Mouse (Mus musculus) cerebellum, adult 18-20 months (tissue): ENCODE results near the gene Boc.

ENCODE experiments used
- DNase-seq, 2 experiments: peaks; one replicate each; pipeline ENCODE4 v3.0.0; 2021

Boc gene

GRCm38 (mm10) chr16:44527218-44527905, 31.3 kb downstream of the Boc start:
- no peak for DNase-seq

DNA sequence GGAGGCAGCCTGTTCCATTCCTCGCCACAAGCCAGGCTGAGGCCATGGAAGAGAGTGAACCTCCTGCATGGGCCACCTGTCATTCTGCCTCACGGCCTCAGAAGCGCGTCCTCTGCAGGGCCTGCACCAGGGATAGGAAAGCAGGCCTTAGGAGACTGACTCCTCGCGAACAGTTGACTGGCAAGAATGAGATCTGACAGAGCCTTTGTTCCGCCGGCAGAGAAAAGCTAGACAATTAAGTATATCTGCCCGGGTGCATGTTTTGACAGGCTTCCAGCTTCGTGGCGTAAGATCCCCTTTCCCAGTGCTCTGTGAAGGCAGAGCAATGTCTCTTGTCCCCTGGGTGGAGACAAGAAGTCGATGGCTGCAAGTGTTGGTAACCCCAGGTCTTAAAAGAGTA, 32.0 kb downstream of the Boc start:
- DNase-seq, result peak; percentile 67 to 76

DNA sequence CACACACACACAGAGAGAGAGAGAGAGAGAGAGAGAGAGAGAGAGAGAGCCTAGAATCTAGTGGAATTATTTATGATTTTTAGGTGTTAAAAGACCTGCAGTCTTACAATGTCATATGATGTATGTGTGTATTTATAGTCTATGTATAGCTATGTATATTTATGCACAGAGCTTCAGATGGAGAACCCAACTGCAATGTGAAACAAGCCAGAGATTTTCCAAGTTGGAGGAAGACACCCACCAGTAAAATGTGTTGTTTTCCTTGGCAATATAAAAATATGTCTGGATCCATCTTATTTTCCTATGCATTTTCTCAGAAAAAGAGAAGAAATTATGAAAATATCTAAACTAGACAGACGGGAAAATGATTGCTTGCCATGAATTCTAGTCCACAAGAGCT, 32.7 kb downstream of the Boc start:
- no peak for DNase-seq

DNA sequence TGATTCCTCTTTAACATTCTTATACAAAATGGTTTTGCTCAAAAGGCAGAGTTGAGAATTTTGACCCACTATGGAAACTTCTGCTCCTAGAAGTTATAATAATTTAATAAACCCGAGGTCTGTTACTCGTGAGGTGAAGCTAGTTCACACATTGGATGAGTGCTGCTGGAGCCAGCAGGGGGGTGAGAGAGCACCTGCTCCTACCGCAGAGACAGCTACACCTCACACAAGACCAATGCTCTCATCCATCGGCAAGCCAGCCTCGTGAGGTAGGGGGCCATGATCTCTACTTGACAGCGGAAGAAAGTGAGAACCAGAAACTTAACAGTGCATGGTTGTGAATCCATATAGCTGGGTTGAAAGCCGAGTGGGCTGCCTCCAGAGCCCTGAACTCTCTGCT, 35.1 kb downstream of the Boc start:
- DNase-seq, result peak; percentile 71 to 81

GRCm38 (mm10) chr16:44516498-44516897, 42.2 kb downstream of the Boc start:
- no peak for DNase-seq

- DNase-seq, result no peak
These were observed 48.0 kb downstream of the Boc start for GRCm38 (mm10) chr16:44510521-44511213.

DNA sequence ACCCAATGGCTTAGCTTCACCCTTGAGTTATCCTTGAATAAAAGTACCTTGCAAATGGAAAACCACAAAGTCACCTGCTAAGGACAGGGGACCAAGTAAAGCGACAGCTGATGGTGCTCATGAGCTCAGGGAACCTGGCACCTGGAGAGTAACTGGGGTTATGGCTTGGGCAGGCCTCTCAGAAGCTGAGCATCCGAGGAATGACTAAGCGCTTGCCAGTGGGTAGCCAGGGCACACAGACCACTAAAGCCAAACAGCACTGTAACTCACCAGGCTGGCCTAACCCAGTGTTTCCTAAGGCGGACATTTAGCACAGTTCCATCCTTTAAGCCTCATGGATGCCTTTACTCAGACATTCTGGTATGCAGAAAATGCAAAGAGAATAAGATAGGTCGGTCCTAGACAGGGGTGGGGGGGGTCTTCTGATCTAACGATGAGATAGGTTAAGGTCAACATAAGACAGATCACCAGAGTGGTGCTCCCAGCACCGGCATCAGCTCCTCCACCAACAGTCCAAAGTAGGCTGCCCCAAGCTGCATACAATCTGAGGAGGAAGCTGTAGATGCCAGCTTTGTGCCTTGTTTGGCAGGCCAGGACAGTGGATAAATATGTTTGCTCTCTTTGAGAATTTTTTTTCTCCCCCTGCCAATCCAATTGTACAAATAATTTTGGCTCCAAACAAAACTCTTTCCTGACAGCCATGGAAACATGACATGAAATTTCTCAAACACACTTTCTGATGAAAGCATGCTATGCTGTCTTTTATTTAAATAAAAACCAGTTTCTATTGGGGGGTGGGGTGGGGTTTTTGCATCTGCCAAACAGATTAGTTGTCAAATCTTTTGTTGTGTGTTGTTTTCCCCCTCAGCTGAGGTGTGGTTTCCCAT, 49.0 kb downstream of the Boc start:
- DNase-seq, result peak in 1 of 2 experiments; percentile 67

GRCm38 (mm10) chr16:44508772-44509171, 49.9 kb downstream of the Boc start:
- peak in 1 of 2 experiments; percentile 56 for DNase-seq

GRCm38 (mm10) chr16:44508025-44508424, 50.7 kb downstream of the Boc start:
- no peak for DNase-seq

DNA sequence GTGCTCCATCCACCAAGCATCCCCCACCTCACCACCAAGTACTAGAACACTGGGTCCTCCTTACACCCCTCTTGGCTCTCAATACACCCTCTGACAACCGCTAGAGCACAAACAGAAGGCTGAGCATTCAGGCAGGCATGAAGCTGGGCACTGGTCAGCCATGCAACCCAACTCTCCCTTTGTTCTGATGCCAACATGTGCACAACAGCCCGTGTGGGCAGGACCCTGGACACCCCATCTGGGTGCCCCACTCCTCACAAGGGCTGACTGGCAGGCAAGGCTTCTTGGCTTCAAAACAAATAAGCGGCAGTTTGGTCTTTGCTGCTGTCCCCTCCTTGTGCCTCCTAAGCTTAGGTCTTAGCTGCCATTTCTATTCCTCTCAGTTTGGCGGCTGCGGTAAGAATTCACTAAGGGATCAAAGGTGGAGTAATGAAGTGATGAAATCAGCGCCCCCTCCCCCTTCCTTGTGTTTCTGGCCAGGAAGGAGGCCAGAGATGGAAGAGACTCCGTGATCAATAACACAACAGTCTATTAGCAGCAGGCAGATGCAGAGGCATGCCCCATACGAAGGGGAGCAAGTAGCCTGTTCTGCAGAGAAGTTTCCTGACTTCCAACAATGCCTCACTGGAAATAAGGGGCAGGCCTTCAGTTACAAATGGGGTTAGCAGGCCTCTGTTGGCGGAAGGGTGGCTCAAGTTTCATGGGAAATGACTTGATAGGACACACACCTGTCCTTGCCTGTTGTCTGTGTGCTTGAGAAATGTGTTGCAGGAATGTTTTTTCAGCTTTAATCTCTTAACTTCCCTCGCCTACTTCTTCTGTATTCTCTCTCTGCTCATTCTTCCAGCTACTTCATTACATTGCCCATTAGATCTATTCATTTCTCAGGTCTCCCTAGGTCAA, 51.4 kb downstream of the Boc start:
- DNase-seq, result no peak

- DNase-seq, result no peak
These were observed 53.5 kb downstream of the Boc start for GRCm38 (mm10) chr16:44505243-44505642.

DNA sequence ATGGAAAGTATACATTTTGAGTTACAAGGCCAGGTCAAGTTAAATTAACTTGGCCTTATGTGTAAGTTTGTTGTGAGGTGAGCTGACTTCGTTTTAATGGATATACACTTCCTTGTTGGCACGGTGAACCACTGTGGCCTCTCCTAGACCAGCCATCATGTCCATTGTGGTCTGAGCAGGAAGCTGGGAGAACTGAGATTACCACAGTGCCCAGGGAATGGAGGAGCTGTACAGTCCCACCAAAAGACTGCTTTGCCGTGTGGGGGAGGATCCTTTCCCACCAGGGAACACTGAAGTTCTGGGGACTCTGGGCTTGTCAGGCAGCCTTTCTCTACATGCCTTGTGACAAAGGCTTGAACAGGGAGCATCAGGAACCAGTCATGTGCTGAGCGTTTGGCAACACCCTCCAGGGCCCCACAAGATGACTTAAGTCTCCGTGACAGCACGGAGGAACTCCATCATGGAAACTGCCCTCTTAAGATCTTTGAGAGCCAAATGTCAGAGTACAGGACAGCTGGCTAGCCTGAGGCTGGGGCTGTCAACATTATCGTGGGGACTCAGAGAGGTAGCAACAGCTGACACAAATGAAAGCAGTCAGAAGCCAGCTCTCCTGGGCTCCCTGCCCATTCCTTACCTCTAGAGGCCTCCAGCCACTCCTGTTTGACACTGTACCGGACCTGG, 55.7 kb downstream of the Boc start:
- DNase-seq, result peak; percentile 71 to 73

GRCm38 (mm10) chr16:44502325-44502724, 56.4 kb downstream of the Boc start:
- peak in 1 of 2 experiments; percentile 59 for DNase-seq

DNA sequence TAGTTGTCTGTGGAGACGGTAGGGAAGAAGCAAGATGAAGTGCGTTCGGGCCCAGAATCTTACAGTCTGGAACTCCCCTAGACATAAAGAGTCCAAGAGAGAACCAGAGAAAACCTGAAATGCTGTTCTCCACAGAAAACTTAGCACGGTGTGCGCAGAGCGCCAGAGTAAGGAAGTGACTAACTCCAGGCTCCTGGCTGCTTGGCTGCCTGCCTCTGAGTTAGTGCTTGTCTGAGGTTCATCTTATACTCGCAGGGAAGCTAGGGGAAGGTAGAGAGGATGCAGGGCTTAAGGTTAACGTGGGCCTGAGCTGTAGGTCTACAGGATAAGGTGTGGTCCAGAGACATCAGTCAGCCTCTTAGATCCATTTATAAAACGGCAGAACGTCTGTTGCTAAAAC, 56.9 kb downstream of the Boc start:
- no peak for DNase-seq

DNA sequence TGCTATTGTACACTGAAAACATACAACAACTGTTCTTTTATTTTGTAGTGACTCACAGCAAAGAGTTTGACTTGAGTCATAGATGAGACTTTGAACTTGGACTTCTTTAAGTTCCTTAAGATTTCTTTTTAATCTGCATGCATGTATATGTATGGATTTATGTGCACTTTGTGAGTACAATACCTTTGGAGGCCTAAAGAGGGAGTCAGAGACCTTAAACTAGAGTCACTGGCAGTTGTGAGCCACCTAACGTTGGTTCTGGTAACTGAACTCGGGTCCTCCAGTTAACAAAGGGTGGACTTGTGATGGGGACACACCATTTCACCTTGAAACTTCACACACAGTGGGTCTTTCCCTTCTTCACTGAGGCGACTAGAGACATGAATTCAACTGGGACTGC, 60.2 kb downstream of the Boc start:
- no peak for DNase-seq

DNA sequence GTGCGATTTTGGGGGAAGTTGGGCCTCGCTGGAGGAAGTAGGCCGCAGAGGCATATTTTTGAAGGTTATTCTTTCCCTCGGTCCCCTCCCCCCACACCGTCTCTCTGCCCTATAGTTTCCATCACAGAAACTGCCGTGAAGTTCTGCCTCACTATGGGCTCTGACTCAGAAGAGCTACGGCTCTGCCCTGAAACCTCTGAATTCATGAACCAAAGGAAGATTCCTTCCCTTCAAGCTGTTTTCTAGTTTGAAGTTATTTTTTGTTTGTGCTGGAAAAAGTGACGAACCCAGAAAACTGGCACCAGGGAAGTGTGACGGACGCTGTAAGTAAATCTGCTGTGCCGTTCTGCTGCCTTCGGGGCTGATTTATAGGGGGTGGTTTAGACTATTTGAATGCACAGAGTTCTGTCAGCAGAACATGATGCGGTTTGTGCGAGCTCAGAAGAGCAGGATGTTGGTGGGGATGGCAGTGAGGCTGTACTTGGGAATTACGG, 61.7 kb downstream of the Boc start:
- no peak for DNase-seq

DNA sequence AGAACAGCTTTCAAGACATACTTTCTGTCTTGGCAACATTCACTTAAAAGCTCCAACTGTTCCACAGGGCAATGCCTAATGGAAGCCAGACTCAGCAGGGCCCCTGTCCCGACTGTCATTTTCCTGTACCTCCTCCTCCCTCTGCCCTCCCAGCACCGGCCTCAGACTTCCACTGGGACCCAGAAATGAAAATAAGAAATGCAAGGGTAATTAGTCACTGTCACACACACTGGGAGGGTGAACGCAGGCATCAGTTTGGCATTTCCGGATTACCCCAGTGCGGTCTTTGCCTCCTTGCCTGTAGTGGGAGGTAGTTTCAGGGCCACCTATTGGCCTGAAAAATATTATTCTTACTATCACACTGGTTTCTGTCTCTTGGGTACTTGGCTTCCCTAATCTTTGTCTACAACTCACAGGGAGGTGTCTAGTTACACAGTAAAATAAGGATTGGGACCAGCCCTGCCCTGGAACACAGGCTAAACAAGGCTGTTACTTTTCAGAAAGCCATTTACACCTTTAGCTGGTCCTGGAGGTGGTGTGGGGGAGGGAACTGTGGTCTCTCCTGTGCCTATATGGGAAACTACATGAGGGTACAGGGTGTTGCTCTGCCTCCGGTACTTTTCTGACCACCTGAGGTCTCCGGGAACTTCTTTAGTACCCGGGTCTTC, 64.1 kb downstream of the Boc start:
- DNase-seq, result peak; percentile 73 to 82

DNA sequence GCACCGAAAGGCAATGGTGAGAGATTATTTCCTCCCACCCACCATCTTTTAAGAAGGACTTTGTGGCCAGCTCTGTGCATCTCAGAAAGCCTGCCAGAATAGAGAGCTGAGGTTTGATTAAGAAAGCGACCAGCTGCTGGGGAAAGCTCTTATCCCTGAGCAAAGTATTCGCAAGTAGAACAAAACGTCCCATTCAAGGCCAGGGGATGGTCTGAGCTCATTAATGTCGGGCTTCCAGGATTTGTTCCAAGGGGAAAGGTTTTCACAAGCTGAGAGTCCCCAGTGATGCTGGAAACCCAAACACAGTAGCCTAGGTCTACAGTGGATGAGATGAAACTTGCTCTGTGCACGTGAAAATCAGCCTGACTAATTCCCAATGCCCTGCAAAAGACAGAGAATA, 64.8 kb downstream of the Boc start:
- peak in 1 of 2 experiments; percentile 31 for DNase-seq

DNA sequence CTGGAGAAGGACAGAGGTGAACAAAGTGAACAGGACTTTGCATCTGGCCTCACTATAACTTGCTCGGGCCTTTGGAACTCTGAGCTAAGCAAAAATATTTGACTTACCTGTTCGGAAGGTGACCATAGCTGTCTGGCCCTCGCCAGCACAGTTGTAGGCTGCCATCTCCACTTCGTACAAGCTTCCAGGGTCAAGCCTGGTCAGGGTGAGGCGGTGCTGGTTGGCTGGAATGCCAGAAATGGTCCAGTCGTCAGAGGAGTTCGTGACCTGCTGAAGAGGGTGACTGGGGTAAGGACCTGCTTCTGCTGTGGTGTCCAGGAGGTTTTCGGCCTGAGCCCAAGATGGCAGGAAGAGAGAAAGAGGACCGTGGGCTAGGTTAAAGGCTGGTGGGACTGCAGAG, 66.0 kb downstream of the Boc start:
- DNase-seq, result peak in 1 of 2 experiments; percentile 20

DNA sequence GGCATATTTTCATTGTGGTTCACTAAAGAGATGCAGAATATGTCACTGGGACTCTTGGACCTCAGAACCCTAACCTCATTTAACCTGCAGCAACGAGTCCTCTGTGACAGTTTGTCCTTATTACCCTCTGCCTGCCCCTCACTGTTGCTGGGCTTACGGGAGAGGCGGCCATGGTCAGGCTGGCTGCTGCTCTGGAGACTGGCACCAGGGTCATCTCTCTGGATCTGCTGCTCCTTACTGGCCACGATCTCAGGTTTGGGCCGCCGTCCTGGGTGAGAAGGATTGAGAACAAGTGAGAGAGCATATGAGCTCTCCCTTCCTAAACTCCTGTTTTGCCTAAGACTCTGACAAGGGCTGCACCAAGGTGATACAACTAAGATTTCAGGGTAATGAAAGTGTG, 66.5 kb downstream of the Boc start:
- no peak for DNase-seq

DNA sequence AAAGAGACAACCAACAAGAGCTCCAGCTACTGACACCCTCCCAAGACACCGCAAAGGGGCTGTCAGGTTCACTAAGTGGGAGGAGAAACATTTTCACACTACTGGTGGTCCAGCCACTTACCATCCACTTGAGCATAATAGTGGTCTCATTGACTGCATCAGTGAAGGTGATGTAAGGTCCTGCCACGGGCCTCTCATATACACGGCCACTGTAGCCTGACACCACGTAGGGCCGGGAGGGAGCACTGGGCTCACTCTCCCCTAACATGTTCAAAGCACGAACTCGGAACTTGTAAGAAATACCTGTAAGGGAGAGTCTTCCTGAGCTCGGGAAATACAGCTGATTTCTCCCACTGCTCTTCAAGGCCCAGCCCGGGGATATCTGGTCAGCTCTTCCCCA, 67.6 kb downstream of the Boc start:
- no peak for DNase-seq
